Mouse (Mus musculus) heart, adult 10 weeks (tissue): ENCODE measurements around the gene Mrgpra6. TPM values are rescaled to one million over a fixed set of nuclear protein-coding genes. Genes with fewer than 3 reads are reported as not detected.

Experiments used
- polyA plus RNA-seq: library from polyadenylated mRNA; stranded (reverse); fragments of 350-450 nt; fragmentation: Illumina TruSeq; extraction: RNeasy Lipid Tissue Mini Kit (QIAGEN cat#74804); gene quantifications from one replicate; pipeline ENCODE4 v1.2.3, GENCODE M21; 2014; ENCODE audit warnings: low read depth, low replicate concordance

The Mrgpra6 gene
- not detected for polyA plus RNA-seq

GRCm38 (mm10) chr7:47204830-47205229 lies at the start of gene Mrgpra6:
Gene Mrgpra6 (minus strand): TSS chr7:47204920.

DNA sequence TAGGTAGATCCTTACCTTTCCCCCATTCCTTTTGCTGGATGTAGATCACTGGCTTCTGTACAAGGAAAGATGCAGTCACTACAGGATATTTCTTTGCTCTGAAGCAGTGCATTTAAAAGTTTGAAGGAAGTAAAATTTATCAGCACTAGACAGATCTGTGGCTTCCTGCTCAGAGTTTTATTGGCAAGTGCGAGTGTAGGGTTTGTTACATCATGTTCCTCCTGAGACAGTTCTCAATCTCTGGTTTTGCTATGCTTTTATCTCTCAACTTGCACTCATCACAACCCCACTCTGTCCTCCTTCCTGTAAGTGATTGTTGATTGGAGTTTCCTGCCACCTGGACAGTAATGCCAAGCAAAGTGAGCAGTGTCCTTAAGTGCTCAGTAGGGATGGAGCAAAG lies 48.0 kb upstream of the Mrgpra6 start, which contains the start of gene Mrgpra9:
Gene Mrgpra9 (minus strand): TSS at position 79 of the 400 bp plus-strand sequence.

Other genes starting within 250 kb of the Mrgpra6 start
- 6.5 TPM for gene Uevld, start 246.4 kb downstream of the Mrgpra6 start, polyA plus RNA-seq
- gene Gm9999, start 221.3 kb downstream of the Mrgpra6 start, polyA plus RNA-seq, result not detected
- 6.7 TPM for gene Spty2d1, start 196.5 kb downstream of the Mrgpra6 start, polyA plus RNA-seq
- 23.6 TPM for gene Tmem86a, start 154.3 kb downstream of the Mrgpra6 start, polyA plus RNA-seq
- gene Ptpn5, start 71.2 kb downstream of the Mrgpra6 start, polyA plus RNA-seq, result not detected
- not detected for gene Mrgpra9, start 47.9 kb upstream of the Mrgpra6 start, polyA plus RNA-seq
- gene Mrgpra1, start 149.3 kb upstream of the Mrgpra6 start, polyA plus RNA-seq, result not detected
- gene Mrgpra2a, start 247.2 kb upstream of the Mrgpra6 start, polyA plus RNA-seq, result not detected